Mouse (Mus musculus): Measurements from ENCODE around the gene Tubb3. TPM values are rescaled to one million over a fixed set of nuclear protein-coding genes. Genes with fewer than 3 reads are reported as not detected.

Gene Tubb3
- polyA plus RNA-seq, 1 experiment from 2014 or later: 950 TPM

Other genes starting within 250 kb of the Tubb3 start
- gene Dpep1, start 225.2 kb upstream of the Tubb3 start, polyA plus RNA-seq (2014; fragmentation: Nextera tagmentation; extraction: Ambion mirVana): 0.43 and 0.85 TPM in 2 replicates
- 87.7 and 94.3 TPM in 2 replicates for gene Chmp1a, start 198.7 kb upstream of the Tubb3 start, polyA plus RNA-seq (2014; fragmentation: Nextera tagmentation; extraction: Ambion mirVana)
- 5.5 and 6.1 TPM in 2 replicates for gene Spata33, start 198.6 kb upstream of the Tubb3 start, polyA plus RNA-seq (2014; fragmentation: Nextera tagmentation; extraction: Ambion mirVana)
- 32.3 and 34.5 TPM in 2 replicates for gene Cdk10, start 186.6 kb upstream of the Tubb3 start, polyA plus RNA-seq (2014; fragmentation: Nextera tagmentation; extraction: Ambion mirVana)
- 1.8 and 2.2 TPM in 2 replicates for gene Spata2l, start 175.2 kb upstream of the Tubb3 start, polyA plus RNA-seq (2014; fragmentation: Nextera tagmentation; extraction: Ambion mirVana)
- 18.1 and 18.6 TPM in 2 replicates for gene Zfp276, start 157.2 kb upstream of the Tubb3 start, polyA plus RNA-seq (2014; fragmentation: Nextera tagmentation; extraction: Ambion mirVana)
- gene Vps9d1, start 157.1 kb upstream of the Tubb3 start, polyA plus RNA-seq (2014; fragmentation: Nextera tagmentation; extraction: Ambion mirVana): 24.9 and 28.0 TPM in 2 replicates
- gene Fanca, start 92.8 kb upstream of the Tubb3 start, polyA plus RNA-seq (2014; fragmentation: Nextera tagmentation; extraction: Ambion mirVana): 26.9 and 35.4 TPM in 2 replicates
- 13.1 and 13.2 TPM in 2 replicates for gene Spire2, start 78.7 kb upstream of the Tubb3 start, polyA plus RNA-seq (2014; fragmentation: Nextera tagmentation; extraction: Ambion mirVana)
- gene Tcf25, start 37.7 kb upstream of the Tubb3 start, polyA plus RNA-seq (2014; fragmentation: Nextera tagmentation; extraction: Ambion mirVana): 179 and 181 TPM in 2 replicates
- gene Mc1r, start 4.3 kb upstream of the Tubb3 start, polyA plus RNA-seq (2014; fragmentation: Nextera tagmentation; extraction: Ambion mirVana): 0.11 and 0.49 TPM in 2 replicates
- 32.5 and 32.7 TPM in 2 replicates for gene Def8, start 12.1 kb downstream of the Tubb3 start, polyA plus RNA-seq (2014; fragmentation: Nextera tagmentation; extraction: Ambion mirVana)
- 30.7 and 32.3 TPM in 2 replicates for gene Afg3l1, start 66.5 kb downstream of the Tubb3 start, polyA plus RNA-seq (2014; fragmentation: Nextera tagmentation; extraction: Ambion mirVana)
- 40.7 and 42.1 TPM in 2 replicates for gene Dbndd1, start 104.0 kb downstream of the Tubb3 start, polyA plus RNA-seq (2014; fragmentation: Nextera tagmentation; extraction: Ambion mirVana)
- gene Gas8, start 107.4 kb downstream of the Tubb3 start, polyA plus RNA-seq (2014; fragmentation: Nextera tagmentation; extraction: Ambion mirVana): 45.5 and 50.7 TPM in 2 replicates
- 11.3 and 12.4 TPM in 2 replicates for gene Rhou, start 242.5 kb downstream of the Tubb3 start, polyA plus RNA-seq (2014; fragmentation: Nextera tagmentation; extraction: Ambion mirVana)